Mouse (Mus musculus): ENCODE measurements at regions not wholly inside any gene's neighbourhood (a gene's known extent, or its start where the extent isn't known, plus 50 kb on each side); places are given as distances from the start of the nearest gene placed in this dataset.
A peak's percentile ranks its signal among the peaks of the same experiment; 100 is the strongest.

DNA sequence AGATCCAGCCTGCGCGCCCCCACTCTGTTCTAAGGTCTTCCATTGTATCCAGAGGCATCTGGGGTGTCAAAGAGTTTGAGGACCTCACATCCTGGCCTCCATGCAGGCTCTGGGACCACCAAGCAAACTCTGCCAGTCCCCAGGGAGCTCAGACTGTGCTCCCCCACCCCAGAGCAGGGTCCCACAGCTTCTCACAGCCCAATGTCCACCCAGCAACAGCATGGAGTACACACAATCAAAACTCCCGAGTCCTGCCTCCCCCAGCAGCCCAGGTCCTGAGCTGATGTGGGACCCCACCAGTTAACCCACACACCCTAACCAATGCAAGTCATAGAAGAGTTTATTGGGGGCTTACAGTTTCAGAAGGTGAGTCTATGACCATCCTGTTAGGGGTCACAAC lies 130.3 kb downstream of the Bod1 start:
- intact Hi-C loops (cut with DNase I) = no loop called here
- DNase-seq = no peak

- intact Hi-C loops (cut with DNase I) = no loop called here
- DNase-seq = peak in 1 of 2 experiments; percentile 43
Measured at GRCm38 (mm10) chr11:31540816-31541215, 130.9 kb downstream of the Bod1 start.

GRCm38 (mm10) chr11:31531416-31531815 lies 140.3 kb downstream of the Bod1 start:
- intact Hi-C loops (cut with DNase I) = no loop called here
- no peak for DNase-seq

DNA sequence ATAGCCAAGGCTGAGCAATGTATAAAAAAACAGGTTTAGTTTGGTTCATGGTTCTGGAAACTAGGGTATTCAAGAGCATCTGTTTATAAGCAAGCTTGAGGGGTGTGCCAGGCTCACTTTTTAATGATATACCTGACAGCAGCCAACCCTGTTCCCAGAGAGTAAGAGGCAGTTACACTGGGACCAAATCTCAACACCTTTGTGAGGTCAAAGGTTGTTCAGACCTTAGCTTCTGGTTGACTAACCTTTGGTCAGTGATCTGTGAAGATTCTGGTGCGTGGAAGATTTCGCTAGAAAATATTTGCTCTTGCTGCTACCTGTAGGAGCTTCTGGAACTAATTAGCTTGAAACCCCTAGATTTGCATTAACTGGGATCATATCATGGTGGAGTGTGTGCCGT lies 140.8 kb downstream of the Bod1 start:
- intact Hi-C loops (cut with DNase I) = no loop called here
- DNase-seq = no peak

- intact Hi-C loops (cut with DNase I) = no loop called here
- peak; percentile 65 to 70 for DNase-seq
Measured at GRCm38 (mm10) chr11:31529686-31530085, 142.0 kb downstream of the Bod1 start.

- DNase-seq = no peak
- intact Hi-C loops (cut with DNase I) = no loop called here
Measured at GRCm38 (mm10) chr11:31524708-31525107, 147.0 kb downstream of the Bod1 start.

- intact Hi-C loops (cut with DNase I) = no loop called here
- no peak for DNase-seq
Measured at GRCm38 (mm10) chr11:31524065-31524618, 147.5 kb downstream of the Bod1 start.

DNA sequence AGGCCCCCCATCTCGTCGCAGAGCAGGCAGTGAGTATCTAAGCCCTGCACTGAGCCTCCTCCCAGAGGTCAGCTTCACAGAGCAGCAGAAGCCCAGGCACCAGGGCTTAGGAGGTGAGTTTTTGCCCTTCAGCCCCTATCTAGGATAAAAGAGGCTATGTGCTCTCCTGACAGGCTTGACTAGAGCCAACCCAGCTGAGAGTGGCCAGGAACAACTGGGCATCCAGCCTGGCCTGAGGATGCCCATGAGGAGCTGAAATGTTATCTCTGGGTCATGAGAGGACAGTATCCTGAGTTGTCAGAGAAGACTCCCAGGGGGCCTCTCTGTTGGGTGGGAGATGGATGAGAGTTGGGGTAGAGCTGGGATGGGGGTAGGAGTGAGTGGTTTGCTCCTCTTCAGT lies 149.6 kb downstream of the Bod1 start:
- peak; percentile 73 to 75 for DNase-seq
- intact Hi-C loops (cut with DNase I) = no loop called here

GRCm38 (mm10) chr11:31520909-31521308 lies 150.8 kb downstream of the Bod1 start:
- intact Hi-C loops (cut with DNase I) = no loop called here

DNA sequence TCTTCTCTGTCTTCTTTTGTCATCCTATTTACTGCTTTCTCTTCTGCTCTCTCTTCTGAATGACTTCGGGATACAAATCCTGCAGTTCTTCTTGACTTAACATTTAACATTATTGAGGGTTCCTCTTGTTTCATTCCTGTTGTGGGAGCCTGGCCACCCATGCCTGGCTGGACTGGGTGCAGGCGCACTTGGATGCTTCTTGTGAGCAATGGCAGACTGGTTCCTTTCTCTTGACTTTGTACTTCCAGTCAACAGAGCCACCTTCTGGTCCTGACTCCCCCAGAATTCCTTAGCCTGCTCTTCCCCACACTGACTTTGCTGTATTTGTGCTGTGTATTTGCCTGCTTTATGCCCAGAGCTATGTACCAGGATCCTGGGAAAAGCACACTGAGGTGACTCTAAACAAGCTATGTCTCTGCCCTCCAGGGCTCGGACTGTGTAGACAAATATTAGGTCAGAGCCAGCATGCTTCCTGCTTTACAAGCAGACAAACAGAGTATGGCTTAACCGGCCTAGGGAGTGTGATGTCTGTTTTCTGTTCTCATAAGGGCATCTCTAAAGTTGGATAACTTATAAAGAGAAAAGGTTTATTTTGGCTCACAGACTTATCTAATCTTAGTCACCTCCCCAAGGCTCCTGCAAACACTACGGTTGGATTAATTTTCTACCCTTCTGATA lies 133.5 kb upstream of the Stc2 start:
- intact Hi-C loops (cut with DNase I) = no loop called here
- no peak for DNase-seq

More at GRCm38 (mm10) chr11:31520909-31521308, 150.8 kb downstream of the Bod1 start:
- DNase-seq = no peak

DNA sequence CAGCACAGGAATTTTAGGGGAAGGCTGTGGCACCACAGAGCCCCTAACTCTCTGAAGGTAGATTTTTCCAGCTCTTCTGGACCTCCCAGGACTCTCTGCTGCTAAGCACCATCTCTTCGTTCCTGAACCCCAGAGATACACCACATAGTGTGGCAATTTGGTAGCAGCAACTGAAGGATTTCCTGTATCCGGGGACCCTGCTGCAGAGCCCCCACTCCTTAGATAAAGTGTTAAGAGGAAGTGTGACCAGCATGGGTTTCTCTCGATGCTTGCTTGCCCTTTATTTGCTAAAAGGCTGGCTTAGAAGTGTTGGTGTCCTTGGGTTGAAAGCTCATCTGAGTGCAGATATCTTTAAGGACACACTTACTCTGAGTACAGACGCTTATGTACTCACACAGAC lies 115.6 kb upstream of the Stc2 start:
- intact Hi-C loops (cut with DNase I) = no loop called here
- no peak for DNase-seq

- intact Hi-C loops (cut with DNase I) = no loop called here
- no peak for DNase-seq
Measured at GRCm38 (mm10) chr11:31481057-31481340, 111.1 kb upstream of the Stc2 start.

DNA sequence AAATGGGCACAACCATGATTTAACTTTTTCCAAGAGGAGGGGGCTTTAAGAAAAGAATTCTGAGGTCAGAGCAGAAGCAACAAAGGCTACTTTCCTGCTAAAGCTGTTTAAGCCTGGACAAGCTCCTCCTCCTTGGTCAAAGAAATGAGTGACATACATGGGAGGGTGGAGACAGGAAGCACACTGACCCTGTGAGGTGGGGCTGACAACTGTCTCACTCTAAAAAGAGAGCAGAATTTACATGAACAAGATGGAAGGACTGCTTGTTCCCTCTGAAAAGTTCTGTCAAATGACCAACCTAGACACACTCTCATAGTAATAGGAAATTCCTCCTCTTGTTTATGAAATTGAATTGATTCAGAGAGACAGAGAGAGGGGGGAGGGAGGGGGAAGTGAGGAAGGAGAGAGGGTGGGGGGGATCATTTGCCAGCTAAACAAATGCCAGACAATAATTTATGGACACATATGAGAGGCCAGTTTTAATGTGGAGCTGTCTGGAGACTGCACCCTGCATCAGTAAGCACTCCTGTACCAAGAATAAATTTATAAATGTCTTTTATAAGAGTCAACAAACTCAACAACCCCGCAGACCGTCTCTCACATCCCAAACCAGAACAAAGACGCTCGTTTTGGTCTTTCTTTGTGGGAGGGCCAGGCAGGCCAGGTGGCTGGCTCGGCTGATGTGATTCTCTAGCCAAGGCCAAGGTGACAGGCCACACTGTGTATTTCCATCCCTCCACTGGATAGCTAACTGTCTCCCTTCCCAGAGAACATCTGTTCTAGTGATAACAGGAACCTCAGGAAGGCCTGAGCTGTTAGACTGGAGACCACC lies 110.6 kb upstream of the Stc2 start:
- no peak for DNase-seq
- intact Hi-C loops (cut with DNase I) = no loop called here

- intact Hi-C loops (cut with DNase I) = no loop called here
Measured at GRCm38 (mm10) chr11:31477763-31478162, 107.9 kb upstream of the Stc2 start.

GRCm38 (mm10) chr11:31477104-31477503 lies 107.2 kb upstream of the Stc2 start:
- no peak for DNase-seq
- intact Hi-C loops (cut with DNase I) = no loop called here

More at GRCm38 (mm10) chr11:31477763-31478162, 107.9 kb upstream of the Stc2 start:
- no peak for DNase-seq

- DNase-seq = no peak
- intact Hi-C loops (cut with DNase I) = no loop called here
Measured at GRCm38 (mm10) chr11:31473017-31473416, 103.1 kb upstream of the Stc2 start.

DNA sequence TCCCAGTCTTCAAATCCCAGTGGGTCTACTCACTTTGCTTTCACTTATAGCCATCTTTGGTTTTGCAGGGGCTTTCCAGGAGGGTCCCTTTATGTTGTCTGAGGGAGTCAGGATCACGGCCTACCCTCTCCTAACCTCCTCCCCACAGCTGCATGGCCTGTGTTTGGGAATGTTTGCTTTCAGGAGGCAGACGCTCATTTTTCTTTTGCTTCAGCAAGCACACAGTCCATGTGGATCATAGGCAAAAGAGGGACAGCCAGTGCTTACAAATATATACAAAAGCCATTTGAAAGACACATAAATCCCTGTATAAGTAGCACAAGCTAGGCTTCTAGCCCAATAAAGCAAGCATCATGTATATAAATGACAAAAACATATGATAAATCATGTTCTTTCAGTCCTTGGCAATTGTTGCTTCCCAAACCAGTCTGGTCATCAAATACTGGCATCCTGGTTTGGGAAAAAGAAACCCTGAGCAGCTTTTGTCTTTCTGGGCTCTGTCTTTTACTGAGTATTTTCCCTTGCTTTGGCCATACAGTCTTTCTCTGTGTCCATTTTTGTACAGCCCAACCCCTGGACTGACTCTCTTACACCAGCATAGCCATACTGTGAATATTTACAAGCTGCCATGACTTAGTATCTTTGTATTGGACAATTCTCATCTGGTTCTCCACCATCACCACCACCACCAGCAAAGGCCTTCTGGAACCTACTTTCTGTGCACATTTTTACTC lies 101.0 kb upstream of the Stc2 start:
- intact Hi-C loops (cut with DNase I) = no loop called here
- DNase-seq = no peak

GRCm38 (mm10) chr11:31464844-31465243 lies 95.0 kb upstream of the Stc2 start:
- DNase-seq = peak; percentile 46
- intact Hi-C loops (cut with DNase I) = no loop called here

DNA sequence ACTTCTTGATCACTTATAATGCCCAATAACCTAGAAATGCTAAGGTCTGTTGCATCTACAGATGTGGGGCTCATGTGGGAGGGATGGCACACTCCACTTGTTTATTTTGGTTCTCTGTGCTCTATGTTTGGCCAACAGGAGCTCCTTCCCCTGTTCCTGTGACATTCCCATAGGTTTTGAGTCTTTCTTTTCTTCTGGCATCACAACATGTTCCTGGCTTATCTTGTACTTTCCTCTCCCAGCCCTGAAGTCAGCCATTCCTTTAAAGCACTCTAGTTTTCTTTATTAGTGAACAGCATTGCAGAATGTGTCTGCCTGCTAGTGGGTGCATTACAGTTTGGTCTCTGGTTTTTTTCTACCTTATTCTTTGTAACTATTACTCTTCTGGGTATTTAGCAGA lies 92.6 kb upstream of the Stc2 start:
- intact Hi-C loops (cut with DNase I) = no loop called here
- no peak for DNase-seq

- intact Hi-C loops (cut with DNase I) = no loop called here
- DNase-seq = no peak
Measured at GRCm38 (mm10) chr11:31461824-31462223, 92.0 kb upstream of the Stc2 start.

DNA sequence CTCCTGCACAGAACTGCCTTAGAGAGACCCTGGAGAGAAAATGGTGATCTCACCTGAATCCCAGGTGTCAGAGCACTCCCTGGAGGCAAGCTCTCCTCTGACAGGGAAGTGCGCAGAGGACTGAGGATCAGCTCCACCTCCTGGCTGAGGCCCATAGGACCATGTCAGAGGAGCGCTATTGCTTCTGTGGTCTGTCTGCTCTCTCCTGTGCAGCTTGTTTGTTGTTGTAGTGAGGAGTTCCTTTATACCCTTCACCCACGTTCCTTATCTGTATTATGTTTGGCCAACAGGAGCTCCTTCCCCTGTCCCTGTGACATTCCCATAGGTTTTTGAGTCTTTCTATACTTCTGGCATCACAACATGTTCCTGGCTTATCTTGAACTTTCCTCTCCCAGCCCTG lies 91.5 kb upstream of the Stc2 start:
- intact Hi-C loops (cut with DNase I) = no loop called here

More for the DNA sequence above, 91.5 kb upstream of the Stc2 start:
- DNase-seq = no peak
